Mouse (Mus musculus): Measurements from ENCODE around the gene Ror1. TPM values are rescaled to one million over a fixed set of nuclear protein-coding genes. Genes with fewer than 3 reads are reported as not detected.

Ror1 gene
- total and polyA plus RNA-seq, 2 experiments from 2014 or later = 10.3 to 17.5 TPM

DNA sequence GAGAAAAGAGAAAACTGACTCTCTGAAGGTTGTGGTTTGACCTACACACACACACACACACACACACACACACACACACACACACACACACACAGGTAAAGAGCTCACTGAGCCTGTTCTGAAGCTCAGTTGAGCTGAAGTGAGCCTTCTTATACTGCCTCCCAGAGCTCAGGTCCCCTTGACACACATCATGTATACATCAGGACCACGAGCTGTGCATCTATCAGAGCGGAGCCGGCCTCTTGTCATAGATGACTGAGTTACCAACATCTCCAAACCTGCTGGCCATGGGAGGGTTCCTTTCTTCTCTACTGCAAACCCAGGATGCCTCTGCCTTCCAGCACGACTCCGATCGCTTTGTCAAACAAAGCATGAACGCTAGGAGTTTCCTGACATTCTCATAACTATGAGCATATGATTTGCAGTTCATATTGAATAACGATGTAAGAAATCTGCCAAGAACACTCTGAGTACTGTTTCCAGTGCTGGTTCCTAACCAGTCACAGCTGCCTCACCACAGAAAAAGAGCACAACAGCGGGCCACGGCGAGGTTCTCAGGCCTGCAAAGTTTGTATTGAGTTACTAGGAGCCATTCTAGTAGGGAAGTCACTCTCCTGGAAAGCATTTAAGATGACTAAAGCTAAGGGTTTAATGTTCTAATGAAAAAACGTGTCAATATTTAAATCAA is 297.9 kb downstream of the Ror1 start:
- 84% methylated on average over 12 of the region's 12 CpGs for WGBS
- Histone ChIP-seq H3K9ac (replicated peaks; ENCODE audit: low read depth, low read length) (no peak overlapping the region), H3K4me2 (ENCODE audit: low read depth, low read length) (no peak overlapping the region), H3K4me1 (ENCODE audit: control insufficient read depth, insufficient read depth) (peaks cover 9% of the 10 kb centered on the region), H3K4me3 (ENCODE audit: low read depth, low read length) (no peak overlapping the region), H3K27ac (ENCODE audit: low read depth) (0 out of 2 replicates have a peak overlapping the region, but pooled peaks have one; percentile 20), H3K27me3 (ENCODE audit: control insufficient read depth, insufficient read depth, low read length) (no peaks in the 10 kb centered on the region), H3K9me3 (replicated peaks; ENCODE audit: control insufficient read depth, low read length) (no peaks in the 10 kb centered on the region), H3K36me3 (replicated peaks; ENCODE audit: control insufficient read depth, insufficient read depth, low read length) (no peaks in the 10 kb centered on the region)
- no peak for ATAC-seq (ENCODE audit: insufficient read depth, low read depth)
- TF ChIP-seq CTCF (IDR thresholded peaks at IDR 0.05; ENCODE audit: low read depth) = no peak
- no peak for TF ChIP-seq EP300 (IDR thresholded peaks at IDR 0.05; ENCODE audit: low read depth)
- DNase-seq (ENCODE audit: low spot score) = no peak

DNA sequence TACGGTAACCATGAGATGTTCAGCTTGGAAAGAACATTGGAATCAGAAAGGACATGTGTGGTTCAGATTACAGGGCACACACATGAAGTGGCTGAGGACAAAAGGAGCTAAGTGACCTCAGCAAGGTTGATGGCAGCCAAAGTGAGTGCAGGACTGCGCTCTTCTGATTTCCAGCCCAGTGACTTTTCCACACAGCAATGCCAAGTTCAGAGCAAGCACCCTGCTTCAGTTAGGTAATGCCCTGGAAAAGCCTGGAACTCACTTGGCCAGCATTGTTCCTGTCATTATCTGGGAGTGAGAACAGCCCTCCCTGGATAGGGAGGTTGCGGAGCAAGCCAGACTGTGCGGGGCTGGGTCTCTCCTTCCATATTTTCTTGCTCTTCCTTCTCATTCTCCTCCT is 299.8 kb downstream of the Ror1 start:
- Histone ChIP-seq H3K4me2 (ENCODE audit: low read depth, low read length) (no peak overlapping the region), H3K4me3 (ENCODE audit: low read depth, low read length) (no peak overlapping the region), H3K36me3 (replicated peaks; ENCODE audit: control insufficient read depth, insufficient read depth, low read length) (no peaks in the 10 kb centered on the region), H3K4me1 (ENCODE audit: control insufficient read depth, insufficient read depth) (peaks cover 9% of the 10 kb centered on the region), H3K9ac (replicated peaks; ENCODE audit: low read depth, low read length) (no peak overlapping the region), H3K27ac (ENCODE audit: low read depth) (peak overlapping the region; percentile 92), H3K9me3 (replicated peaks; ENCODE audit: control insufficient read depth, low read length) (no peaks in the 10 kb centered on the region), H3K27me3 (ENCODE audit: control insufficient read depth, insufficient read depth, low read length) (no peaks in the 10 kb centered on the region)
- TF ChIP-seq EP300 (IDR thresholded peaks at IDR 0.05; ENCODE audit: low read depth) (peak; percentile 60; the same call in 1 of the 2 replicates), CTCF (IDR thresholded peaks at IDR 0.05; ENCODE audit: low read depth) (no peak)
- ATAC-seq (ENCODE audit: insufficient read depth, low read depth) = peak; percentile 93
- DNase-seq (ENCODE audit: low spot score) = peak; percentile 87
- 31% methylated on average over 4 of the region's 4 CpGs for WGBS

DNA sequence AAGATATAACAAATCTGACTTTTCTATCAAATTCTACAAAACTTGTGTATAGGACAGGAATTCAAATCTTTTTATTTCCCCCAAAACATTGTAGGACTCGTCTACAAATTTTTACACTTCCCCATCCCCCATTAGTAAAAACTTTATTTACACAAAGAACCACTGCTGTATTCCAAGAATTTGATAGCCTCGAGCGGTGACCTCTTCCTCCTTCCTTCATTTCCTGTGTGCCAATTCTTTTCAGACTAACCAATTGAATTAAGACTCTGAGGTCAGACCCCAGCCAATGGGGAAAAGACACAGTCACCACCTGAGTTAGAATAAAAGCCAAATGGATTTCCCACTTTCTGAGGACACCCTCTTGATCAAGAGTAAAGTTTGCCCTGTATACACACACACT is 302.5 kb downstream of the Ror1 start:
- Histone ChIP-seq H3K4me2 (ENCODE audit: low read depth, low read length) (no peak overlapping the region), H3K4me1 (ENCODE audit: control insufficient read depth, insufficient read depth) (peaks cover 21% of the 10 kb centered on the region), H3K9me3 (replicated peaks; ENCODE audit: control insufficient read depth, low read length) (no peaks in the 10 kb centered on the region), H3K27ac (ENCODE audit: low read depth) (no peak overlapping the region), H3K9ac (replicated peaks; ENCODE audit: low read depth, low read length) (no peak overlapping the region), H3K4me3 (ENCODE audit: low read depth, low read length) (no peak overlapping the region), H3K36me3 (replicated peaks; ENCODE audit: control insufficient read depth, insufficient read depth, low read length) (no peaks in the 10 kb centered on the region), H3K27me3 (ENCODE audit: control insufficient read depth, insufficient read depth, low read length) (no peaks in the 10 kb centered on the region)
- TF ChIP-seq CTCF (IDR thresholded peaks at IDR 0.05; ENCODE audit: low read depth) (no peak), EP300 (IDR thresholded peaks at IDR 0.05; ENCODE audit: low read depth) (no peak)
- ATAC-seq (ENCODE audit: insufficient read depth, low read depth) = no peak
- WGBS = 56% methylated on average over 3 of the region's 3 CpGs
- no peak for DNase-seq (ENCODE audit: low spot score)

DNA sequence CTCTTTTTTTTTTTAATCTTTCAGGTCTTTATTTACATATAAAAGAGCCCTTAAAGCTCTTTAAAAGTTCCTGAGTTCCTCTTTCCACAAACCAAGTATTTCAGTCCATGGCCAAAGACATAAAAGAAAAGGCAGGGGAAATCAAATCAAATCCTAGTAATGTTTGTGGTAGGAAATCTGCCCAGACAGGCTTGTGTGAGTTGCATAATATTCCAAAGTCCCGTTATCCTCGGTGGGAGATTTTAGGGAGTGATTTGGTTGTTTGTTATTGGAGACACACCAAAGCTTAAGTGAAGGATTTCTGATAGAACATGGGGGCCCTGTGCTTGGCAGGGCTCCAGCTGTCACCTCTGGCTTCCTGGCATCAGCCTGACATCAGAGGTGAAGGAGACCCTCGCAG is 305.5 kb downstream of the Ror1 start:
- TF ChIP-seq CTCF (IDR thresholded peaks at IDR 0.05; ENCODE audit: low read depth) (no peak), EP300 (IDR thresholded peaks at IDR 0.05; ENCODE audit: low read depth) (no peak)
- ATAC-seq (ENCODE audit: insufficient read depth, low read depth) (no peak), DNase-seq (ENCODE audit: low spot score) (no peak)
- Histone ChIP-seq H3K36me3 (replicated peaks; ENCODE audit: control insufficient read depth, insufficient read depth, low read length) (no peaks in the 10 kb centered on the region), H3K27me3 (ENCODE audit: control insufficient read depth, insufficient read depth, low read length) (no peaks in the 10 kb centered on the region), H3K27ac (ENCODE audit: low read depth) (peak overlapping the region; percentile 58), H3K4me1 (ENCODE audit: control insufficient read depth, insufficient read depth) (peaks cover 12% of the 10 kb centered on the region), H3K4me3 (ENCODE audit: low read depth, low read length) (no peak overlapping the region), H3K9me3 (replicated peaks; ENCODE audit: control insufficient read depth, low read length) (no peaks in the 10 kb centered on the region), H3K4me2 (ENCODE audit: low read depth, low read length) (no peak overlapping the region), H3K9ac (replicated peaks; ENCODE audit: low read depth, low read length) (no peak overlapping the region)
- WGBS = 29% methylated on average over 3 of the region's 3 CpGs

DNA sequence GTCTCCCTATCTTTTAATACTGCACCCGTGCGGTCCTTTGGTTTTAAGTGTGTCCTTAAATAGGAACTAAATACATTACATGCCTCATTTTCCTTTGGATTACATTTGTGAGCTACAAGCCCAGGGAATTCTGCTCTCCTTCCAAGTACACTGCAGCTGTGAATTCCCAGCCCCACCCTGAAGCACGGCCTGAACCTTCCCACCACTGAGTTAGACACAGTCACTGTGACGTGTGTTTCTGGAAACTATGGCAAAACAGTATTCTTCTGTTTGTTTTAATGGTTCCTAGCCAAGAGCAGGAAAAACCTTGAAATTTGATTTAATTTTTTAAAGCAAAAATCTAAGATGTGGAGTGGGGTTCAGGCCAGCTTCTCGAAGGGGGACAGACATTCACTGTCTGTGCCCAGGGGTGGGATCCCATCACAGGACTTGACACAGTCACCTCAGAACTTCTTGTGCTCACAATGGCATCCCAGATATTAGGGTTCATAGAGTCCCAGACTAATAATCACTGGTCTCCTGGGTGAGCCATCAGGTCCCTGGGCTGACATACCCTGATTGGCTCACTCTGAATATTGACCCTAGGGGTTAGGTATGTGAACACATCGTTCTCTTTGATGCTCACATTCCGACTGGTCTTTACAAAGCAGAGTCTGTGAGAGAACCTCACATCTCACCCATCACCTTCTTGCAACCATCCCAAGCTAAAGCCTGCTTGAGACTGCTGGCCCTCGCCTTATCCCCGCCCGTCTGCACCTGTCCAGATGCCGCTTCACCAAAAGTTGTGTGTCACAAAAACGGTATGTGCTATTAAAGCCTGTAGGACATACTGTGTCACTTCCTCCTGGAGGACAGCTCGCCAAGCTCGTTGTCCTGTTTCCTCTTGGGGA is 306.2 kb downstream of the Ror1 start:
- DNase-seq (ENCODE audit: low spot score) = peak; percentile 76
- 59% methylated on average over 14 of the region's 14 CpGs for WGBS
- Histone ChIP-seq H3K9ac (replicated peaks; ENCODE audit: low read depth, low read length) (no peak overlapping the region), H3K36me3 (replicated peaks; ENCODE audit: control insufficient read depth, insufficient read depth, low read length) (no peaks in the 10 kb centered on the region), H3K27me3 (ENCODE audit: control insufficient read depth, insufficient read depth, low read length) (no peaks in the 10 kb centered on the region), H3K27ac (ENCODE audit: low read depth) (peak overlapping the region; percentile 58), H3K4me3 (ENCODE audit: low read depth, low read length) (no peak overlapping the region), H3K4me1 (ENCODE audit: control insufficient read depth, insufficient read depth) (peaks cover 18% of the 10 kb centered on the region), H3K9me3 (replicated peaks; ENCODE audit: control insufficient read depth, low read length) (no peaks in the 10 kb centered on the region), H3K4me2 (ENCODE audit: low read depth, low read length) (no peak overlapping the region)
- peak; percentile 69 for ATAC-seq (ENCODE audit: insufficient read depth, low read depth)
- TF ChIP-seq EP300 (IDR thresholded peaks at IDR 0.05; ENCODE audit: low read depth) = no peak
- no peak for TF ChIP-seq CTCF (IDR thresholded peaks at IDR 0.05; ENCODE audit: low read depth)
